Mouse (Mus musculus) frontal cortex, postnatal 14 days (tissue): ENCODE data around the gene Mlxip.

Experiments
- DNase-seq, 2 experiments: peaks; one replicate each; pipeline ENCODE4 v3.0.0; 2022; ENCODE audit warnings: low spot score in 2 of 2

Gene Mlxip

DNA sequence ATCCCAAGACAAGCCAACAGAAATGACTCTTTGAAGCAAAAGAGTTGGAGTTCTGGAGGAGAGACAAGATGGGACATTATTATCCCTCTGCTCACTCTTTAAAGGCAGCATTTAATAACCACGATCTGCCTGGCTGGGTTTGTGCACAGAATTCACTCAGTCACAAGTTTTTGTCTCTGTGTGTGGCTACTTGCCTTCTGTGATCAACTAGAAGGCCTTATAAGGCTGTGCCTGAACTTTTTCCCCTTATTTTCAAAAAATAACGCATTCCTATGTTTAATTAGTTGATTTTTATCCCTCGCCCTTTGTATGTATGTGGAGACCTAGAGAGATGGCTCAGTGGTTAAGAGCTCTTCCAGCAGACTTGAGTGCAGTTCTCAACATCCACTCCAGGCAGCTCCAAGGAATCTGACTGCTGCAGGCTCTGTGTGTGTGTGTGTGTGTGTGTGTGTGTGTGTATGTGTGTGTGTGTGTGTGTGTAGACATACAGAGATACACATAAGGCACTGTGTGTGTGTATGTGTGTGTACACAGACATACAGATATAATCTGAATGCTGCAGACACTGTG is 37.8 kb downstream of the Mlxip start:
- no peak for DNase-seq

- no peak for DNase-seq
These were observed 41.6 kb downstream of the Mlxip start for GRCm38 (mm10) chr5:123436071-123436779.

DNA sequence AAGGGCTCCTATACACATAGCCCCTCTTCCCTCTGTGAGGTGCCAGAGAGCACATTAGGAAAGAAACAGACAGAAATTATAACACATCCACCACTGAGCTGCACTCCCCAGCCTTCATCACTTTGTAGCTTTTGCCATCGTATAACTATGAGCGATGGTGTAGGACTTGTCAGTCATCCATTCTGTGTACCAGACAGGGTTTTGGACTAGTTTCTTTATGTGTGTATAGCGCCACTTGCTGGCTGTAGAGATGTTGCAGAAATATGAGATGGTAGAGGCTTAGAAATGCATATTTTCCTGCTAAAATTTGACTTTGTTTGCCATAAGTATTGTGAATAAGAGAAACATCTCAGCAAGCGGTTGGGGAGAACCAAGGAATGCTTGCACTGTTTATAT is 42.2 kb downstream of the Mlxip start:
- no peak for DNase-seq

DNA sequence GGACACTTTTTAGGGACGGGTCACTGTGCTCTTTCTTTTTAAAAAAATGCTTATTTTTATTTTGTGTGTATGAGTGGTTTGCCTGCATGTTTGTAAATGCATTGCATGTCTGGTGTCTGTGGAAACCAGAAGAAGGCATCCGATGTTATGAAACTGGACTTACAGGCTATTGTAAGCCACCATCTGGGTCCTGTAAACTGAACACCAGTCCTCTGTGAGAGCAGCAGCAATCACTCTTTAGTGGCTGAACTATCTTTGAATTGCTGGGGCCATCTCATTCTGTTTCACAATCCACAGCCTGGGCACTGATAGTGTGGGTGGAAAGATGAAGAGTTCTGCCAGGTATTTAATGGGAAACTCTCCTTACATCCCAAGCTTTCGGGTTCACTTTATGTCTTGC is 43.8 kb downstream of the Mlxip start:
- no peak for DNase-seq

GRCm38 (mm10) chr5:123439312-123439711 is 44.7 kb downstream of the Mlxip start:
- DNase-seq: no peak

DNA sequence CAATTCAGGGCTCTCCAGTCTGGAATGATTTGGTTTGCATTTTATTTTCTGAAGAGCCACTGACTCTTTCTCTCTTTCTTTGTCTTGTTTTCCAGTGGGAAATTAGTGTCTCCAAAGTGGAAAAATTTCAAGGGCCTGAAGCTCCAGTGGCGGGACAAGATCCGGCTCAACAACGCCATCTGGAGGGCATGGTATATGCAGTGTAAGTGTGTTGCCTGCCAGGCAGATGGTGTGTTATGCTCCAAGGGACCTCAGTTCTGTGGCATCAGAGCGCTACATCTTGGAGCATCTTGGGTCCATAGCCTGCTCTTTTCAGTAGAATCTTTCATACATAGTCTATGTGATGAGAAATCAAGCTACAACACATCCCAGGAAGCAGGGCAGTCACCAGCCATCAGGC is 45.3 kb downstream of the Mlxip start:
- no peak for DNase-seq

DNA sequence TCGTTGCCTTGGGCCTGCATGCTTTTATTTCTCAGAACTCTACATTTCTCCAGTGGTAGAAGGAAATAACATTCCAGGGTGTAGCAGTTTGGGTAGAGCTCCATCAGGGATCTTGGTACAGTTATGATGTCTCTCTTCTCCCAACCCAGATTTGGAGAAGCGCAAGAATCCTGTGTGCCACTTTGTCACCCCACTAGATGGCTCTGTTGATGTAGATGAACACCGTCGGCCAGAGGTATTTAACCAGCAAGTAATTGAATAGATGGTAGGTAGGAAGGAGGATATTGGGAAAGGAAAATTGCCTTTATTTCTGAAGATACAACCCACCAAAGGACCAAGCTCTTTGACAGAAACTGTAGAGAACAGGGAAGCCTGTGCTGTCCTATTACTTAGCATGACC is 46.1 kb downstream of the Mlxip start:
- no peak for DNase-seq

DNA sequence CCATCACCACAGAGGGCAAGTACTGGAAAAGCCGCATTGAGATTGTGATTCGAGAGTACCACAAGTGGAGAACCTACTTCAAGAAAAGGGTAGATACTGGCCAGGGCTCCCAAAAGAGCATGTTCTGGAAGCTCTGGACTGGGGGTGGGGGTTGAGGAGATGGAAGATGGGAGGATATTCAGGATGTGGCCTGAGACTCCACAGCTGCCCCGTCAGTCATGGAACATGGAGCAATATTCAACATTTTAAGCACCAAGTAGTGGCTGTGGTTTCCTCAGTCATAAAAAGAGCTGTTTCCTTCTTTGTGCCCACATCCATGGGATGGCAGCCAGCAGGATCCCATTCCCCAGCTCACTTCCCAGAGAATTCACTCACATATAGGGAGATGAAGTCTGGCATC is 47.7 kb downstream of the Mlxip start:
- no peak for DNase-seq

- peak; percentile 64 to 79 for DNase-seq
These were observed 49.5 kb downstream of the Mlxip start for GRCm38 (mm10) chr5:123444069-123444468.

DNA sequence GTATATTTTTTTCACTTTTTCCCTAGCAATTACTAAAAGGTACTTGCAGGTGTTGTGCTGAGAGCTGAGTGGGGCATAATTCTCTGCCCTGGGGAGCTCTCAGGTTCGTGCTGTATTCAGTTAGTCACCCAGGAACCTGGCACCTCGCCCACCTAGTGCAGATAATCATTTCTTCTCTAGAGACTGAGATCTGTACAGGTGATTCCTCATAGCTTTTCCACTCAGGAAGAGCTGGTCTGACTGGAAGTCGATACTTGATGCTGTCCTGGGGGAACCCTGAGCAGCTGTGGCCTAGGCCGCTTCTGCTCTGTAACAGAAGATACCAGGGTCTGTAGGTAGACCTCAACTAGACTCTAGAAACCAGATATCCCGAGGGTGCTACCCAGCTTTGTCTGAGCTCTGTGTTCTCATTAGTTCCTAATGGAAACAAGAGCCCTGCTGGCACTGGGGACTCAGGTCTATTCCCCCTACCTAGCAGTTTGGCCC is 50.3 kb downstream of the Mlxip start:
- no peak for DNase-seq

DNA sequence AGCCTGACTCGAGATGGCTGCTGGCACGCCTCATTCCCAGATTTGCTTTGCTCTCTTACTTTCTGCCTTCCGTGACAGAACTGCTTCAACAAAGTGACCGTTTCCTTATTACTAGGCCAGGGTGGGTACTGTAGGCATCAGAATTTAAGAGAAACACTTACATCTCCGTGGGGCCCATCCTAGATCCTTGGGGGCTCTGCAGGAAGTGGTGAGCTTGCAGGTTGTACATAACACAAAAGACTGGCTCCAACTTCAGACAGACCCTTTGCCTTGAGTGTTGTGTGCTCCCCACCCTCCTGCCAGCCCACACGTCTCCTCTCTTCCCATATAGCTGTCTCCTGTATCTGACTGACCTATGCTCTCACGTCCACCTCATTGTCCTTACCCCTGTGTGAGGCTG is 57.3 kb downstream of the Mlxip start:
- no peak for DNase-seq

GRCm38 (mm10) chr5:123461420-123461819 is 66.8 kb downstream of the Mlxip start:
- no peak for DNase-seq

DNA sequence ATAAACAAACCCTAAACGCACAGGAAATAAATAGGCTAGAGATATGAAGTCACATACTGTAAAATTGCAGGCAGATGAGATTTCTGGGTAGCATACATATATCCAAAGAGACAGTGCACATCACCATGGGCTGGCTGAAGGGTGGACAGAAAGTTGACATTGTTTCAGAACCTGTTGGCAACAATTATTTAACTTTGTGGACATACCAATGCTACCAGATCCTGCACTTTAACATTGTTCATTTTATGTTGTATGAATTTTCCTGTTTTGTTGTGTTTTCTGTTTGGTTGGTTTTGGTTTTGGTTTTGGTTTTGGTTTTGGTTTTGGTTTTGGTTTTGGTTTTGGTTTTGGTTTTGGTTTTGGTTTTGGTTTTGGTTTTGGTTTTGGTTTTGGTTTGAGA is 70.0 kb downstream of the Mlxip start:
- no peak for DNase-seq

- no peak for DNase-seq
These were observed 76.3 kb downstream of the Mlxip start for GRCm38 (mm10) chr5:123470784-123471400.

GRCm38 (mm10) chr5:123473817-123474216 is 79.2 kb downstream of the Mlxip start:
- DNase-seq: no peak

DNA sequence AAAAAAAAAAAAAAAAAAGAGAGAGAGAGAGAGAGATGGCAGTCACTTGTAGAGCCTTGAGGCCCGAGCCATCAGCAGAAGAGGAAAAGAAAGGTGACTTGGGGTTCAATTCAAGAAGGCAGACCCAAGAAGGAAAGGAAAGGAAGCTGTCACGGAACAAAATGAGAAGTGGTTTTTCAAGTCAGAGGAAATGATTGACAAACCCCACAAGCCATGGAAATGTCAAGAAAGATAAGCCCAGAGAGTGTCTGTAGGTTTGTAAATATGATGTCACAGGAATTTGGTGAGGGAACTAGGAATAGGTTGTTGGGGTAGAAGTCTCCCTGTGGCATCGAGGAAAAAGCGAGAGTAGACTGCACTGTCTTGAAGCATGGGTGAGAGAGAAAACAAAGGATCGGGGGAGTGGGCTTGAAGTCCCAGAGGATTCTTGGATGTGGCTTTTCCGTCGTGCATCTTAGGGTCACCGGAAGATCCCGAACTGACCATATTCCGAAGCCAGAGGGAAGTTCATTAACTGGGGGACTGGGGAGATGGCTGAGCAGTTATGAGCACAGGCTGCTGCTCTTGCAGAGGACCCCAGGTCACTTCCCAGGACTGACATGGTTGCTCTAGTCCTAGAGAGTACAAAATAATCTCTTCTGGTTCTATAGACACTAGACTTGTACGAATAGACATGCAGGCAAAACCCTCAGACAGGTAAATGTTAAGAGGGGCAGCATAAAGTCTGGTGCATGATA is 93.2 kb downstream of the Mlxip start:
- DNase-seq: no peak

DNA sequence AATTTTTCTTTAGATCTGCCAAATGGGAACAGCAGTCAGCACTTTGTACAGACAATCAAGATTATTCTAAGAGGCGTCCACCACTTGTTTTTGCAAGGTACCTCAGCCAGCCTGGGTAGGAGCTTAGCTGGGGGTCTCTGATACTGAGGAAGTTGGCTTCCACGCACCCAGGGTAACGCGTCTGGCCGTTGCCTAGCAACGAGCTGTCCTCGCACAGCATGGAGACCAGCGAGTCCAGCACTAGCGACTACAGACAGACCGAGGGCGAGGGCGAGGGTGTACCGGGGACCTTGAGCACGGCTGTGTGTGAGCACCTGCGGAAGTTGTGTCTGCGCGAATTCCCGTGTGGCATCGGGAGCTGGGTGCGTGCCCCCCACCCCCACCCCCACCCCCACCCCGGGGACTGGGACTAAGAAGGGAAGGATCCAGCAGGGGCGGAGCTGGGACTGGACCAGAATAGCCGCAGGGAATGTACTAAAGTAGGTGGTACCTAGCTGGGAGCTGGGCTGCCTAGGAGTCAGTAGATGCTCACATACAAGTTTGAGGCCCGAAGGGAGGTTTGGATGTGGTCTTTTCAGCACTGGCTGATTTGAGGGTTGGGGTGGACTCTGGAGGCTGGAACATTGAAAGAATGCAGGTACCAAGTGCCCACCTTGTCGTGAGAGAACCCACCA is 94.7 kb downstream of the Mlxip start, which contains the start of the genes Lrrc43 and Il31:
Gene Lrrc43 (plus strand): TSS at position 194 of the 674 bp plus-strand sequence.
Gene Il31 (minus strand): TSS at position 378 of the 674 bp plus-strand sequence.
- no peak for DNase-seq

DNA sequence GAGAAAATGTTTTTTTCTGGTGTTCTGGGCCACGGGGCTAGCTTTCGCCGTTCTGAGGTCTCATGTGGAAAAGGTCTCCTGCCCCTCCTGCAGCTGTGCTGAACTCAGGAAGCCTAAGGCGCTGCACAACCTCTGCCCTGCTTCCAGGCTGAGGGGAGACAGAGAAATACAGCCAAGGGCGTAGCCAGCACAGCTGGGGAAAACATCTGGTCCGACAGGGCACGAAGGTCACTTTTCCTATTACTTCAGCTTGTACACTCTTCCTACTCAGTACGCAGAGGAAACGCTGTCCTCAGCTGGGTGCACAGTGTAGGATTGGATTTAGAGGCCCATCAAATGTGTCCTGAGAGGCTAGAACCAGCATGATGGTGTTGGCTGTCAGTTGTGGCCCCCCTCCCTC is 95.3 kb downstream of the Mlxip start:
- DNase-seq: no peak

- peak in 1 of 2 experiments; percentile 37 for DNase-seq
These were observed 105.1 kb downstream of the Mlxip start for GRCm38 (mm10) chr5:123499717-123500116.

DNA sequence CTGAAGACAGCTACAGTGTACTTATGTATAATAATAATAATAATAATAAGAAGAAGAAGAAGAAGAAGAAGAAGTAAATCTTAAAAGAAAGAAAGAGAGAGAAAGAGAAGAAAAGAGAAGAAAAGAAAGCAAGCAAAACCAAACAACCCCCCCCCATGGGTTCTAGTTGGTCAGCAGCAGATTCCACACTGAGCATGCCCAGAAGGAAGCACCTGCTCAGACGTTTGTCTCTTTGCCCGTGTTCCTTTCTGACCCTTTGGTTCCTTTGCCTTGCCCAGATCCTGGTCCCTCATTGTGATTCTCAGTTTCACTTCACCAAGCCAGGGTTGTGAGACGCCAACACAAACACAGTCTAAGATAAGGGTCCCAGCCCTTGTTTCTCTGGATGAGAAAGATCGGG is 107.4 kb downstream of the Mlxip start:
- DNase-seq: no peak
